Mouse (Mus musculus) left cerebral cortex, postnatal 10 days (tissue): ENCODE results near the gene 4930518I15Rik. TPM values are rescaled to one million over a fixed set of nuclear protein-coding genes. Genes with fewer than 3 reads are reported as not detected.
A peak's percentile ranks its signal among the peaks of the same experiment; 100 is the strongest.
"Not testable (repeated sequence)": the region's sequence is repeated elsewhere in the genome, so short reads cannot be mapped to it uniquely, and the experiment has no call there.

Experiments
- DNase-seq, 2 experiments: peaks; one replicate each; pipeline ENCODE4 v3.0.0; 2021 to 2022; ENCODE audit warnings: low spot score in 2 of 2, mixed read lengths in 1 of 2; ENCODE audit errors: extremely low spot score in 1 of 2
- intact Hi-C: fragments of 180-260 bp; cut with DNase I; formaldehyde crosslinking; loops from one replicate; pipeline ENCODE4 v1.15.1; 2025
- total RNA-seq, 2 experiments: library from RNA; stranded (reverse); gene quantifications; 2 replicates each; pipeline ENCODE4 v1.2.3; 2021

Gene 4930518I15Rik
- total RNA-seq, 2 experiments from 2014 or later = 2.4 to 3.6 TPM

DNA sequence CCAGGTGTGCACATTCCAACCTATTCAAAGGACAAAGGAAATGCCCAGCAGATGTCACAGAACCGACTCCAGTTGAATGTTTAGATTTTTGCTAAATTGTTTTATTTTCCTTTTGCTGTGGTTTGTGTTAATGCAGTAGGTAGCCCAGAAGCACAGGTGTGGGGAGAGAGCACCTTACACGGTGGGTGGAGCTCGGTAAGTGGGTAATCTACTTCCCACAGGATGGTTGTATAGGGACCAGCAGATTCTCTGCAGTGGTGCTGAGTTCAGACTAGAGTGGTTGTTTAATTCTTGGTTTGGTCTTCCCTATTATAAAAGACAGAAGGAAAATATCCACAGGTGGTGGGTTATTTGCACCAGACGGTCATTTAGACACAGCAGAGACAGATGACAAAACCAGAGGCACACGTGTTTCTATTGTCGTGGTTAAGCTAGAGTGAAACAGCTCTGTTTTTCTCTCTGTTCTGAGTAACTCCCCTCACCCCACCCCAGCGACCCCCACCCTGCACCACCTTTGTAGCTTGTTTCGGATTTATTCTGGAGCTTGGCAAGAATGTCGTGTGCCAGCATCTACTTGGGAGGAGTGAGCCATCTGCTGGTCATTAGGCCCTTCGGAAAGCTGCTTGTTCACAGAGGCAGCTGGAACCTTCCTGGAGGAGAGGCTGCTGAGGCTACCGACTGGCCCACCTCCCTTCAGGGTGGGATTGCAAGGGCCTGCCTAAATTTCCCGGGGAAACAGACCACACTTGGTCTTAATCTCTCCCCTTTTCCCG lies 3.6 kb downstream of the 4930518I15Rik start:
- DNase-seq = peak in 1 of 2 experiments; percentile 49
- intact Hi-C loops = loop anchor here (10.0 kb wide), 1 partner anchor 309 kb away; the partner anchor contains the start of gene Aar2

DNA sequence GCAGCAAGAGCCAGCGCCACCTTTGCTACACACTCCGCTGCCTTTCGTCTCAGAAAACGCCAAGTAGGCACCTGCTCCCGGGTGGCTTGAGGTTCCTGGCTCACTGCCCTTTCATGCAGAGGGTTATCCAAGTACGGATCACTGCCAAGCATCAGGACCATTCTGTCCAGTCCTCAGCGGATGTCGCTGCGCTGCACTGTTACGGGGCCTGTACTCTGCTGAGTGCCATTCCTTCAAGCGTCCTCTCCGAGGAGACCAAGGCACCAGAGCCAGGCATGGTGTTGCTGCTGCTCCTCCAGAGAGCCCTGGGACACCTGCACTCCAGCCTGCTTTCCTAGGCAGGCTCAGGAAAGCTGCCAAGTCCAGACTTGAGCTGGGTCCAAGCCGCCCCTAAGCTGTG lies 4.2 kb downstream of the 4930518I15Rik start:
- intact Hi-C loops = loop anchor here (10.0 kb wide), 1 partner anchor 309 kb away; the partner anchor contains the start of gene Aar2
- not testable (repeated sequence) for DNase-seq

DNA sequence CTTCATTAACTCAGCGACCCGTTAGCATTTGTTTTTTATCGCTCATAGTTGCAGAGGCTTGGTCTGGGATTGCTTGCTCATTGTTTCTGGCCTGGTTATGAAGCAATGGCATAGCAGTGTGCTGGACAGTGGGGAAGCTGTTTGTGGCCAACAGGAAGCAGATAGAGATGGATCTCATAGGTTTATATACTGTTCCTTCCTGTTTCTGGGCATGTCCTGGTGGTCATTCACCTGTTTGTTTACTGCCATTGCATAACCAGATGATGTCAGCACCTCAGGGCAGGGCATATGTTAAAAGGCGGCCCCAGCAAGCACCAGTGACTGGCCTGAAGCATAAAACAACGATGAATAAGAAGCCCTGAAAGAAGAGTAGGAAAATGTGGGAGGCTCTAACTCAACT lies 7.2 kb downstream of the 4930518I15Rik start:
- intact Hi-C loops = loop anchor here (10.0 kb wide), 1 partner anchor 306 kb away; the partner anchor contains the start of gene Aar2
- no peak for DNase-seq

DNA sequence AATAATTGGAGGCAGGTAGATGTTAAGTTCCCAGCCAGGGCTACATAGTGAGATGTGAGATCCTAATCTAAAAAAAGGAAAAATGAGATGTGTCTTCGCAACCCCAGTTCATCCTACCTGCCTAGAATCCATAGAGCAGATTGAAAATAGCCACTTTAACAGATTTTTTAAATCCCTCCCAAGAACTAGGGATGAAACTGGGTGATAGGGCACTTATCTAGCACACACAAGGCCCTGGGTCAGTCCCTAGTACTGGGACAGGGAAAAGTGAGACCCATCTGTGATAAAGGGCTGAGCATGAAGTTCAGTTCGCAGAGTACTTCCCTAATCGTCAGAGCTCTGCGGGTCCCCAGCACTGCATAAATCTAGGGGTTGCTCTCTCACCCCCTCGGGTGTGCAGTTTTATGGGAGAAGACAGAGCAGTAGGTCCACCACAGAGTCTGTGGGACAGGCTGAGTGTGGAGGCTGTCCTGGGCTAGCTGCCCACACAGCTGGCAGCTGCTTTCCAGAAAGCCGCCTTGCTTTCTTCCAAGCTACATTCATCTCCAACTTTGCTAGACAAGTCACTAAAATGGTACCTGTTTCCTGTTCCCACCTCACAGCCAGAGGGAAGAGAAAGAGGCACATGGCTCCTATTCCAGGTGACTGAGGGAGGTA lies 9.1 kb downstream of the 4930518I15Rik start:
- intact Hi-C loops = no loop called here
- DNase-seq = no peak

DNA sequence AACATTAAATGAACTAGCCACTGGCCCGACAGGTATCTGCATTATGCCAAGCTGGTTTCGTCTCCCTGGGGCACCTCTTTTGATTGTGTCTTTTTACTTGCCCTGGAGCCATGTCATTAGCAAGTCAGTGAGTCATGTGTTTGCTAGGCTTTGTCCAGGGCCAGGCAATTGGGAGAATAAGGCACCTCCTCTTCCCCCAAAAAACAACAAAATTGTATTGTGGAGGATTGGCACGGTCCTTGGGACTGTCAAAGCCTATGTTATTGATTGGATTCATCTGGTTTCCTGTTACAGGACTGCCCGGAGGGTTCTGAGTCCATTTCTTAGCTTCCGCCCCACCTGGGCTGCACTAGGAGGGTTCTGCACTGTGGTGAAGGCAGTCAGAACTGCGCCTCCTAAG lies 10.1 kb downstream of the 4930518I15Rik start:
- intact Hi-C loops = no loop called here
- DNase-seq = no peak

DNA sequence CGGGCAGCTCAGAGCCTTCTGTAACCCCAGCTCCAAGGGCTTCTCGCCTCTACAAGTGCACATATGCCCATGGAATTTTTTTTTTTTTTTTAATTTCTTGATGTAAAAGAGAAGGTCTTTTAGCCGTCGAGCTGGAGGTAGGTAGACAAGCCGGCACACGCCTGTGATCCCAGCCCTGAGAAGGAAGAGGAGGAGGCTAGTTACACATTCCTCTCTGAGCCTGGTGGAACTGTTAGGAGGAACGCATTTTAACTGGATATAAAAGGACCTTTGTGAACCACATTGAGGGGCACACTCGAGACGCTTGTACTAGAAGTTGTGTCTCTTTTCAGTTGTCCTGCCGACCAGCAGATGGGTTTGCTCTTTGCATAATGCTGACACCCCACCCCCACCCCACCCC lies 13.0 kb downstream of the 4930518I15Rik start:
- intact Hi-C loops = no loop called here
- no peak for DNase-seq

DNA sequence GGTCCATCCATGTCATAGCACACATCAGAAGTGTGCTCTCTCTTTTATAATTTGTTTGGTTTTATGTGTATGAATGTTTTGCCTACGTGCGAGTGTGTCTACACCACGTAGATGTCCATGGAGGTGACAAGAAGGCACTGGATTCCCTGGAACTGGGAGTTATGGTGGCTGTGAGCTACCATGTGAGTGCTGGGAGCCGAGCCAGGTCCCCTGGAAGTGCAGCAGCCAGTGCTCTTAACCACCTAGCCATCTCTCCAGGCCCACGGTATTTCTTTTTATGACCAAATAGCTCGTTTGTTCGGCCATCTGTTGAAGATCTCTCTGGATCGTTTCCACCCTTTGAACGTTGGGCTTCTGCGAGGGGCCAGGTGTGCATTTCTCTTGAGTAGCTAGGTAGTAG lies 14.4 kb downstream of the 4930518I15Rik start:
- intact Hi-C loops = no loop called here
- DNase-seq = no peak

DNA sequence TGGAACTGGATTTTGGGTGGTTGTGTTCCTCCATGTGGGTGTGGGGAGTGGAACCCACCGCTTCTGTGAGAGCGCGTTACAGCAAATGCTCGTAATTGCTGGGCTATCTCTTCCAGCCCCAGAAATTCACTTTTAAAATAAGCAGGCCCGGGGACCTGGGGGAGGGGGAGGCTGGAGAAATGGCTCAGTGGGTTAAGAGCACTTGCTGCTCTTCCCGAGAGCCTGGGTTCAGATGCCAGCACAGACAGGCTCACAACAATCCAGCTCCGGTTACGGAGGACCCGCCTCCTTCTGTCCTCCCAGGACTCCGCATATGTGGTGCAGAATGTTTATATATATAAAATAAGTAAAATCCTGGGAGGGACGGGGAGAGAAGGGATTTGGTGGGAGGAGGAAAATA lies 15.0 kb downstream of the 4930518I15Rik start:
- no peak for DNase-seq
- intact Hi-C loops = no loop called here

DNA sequence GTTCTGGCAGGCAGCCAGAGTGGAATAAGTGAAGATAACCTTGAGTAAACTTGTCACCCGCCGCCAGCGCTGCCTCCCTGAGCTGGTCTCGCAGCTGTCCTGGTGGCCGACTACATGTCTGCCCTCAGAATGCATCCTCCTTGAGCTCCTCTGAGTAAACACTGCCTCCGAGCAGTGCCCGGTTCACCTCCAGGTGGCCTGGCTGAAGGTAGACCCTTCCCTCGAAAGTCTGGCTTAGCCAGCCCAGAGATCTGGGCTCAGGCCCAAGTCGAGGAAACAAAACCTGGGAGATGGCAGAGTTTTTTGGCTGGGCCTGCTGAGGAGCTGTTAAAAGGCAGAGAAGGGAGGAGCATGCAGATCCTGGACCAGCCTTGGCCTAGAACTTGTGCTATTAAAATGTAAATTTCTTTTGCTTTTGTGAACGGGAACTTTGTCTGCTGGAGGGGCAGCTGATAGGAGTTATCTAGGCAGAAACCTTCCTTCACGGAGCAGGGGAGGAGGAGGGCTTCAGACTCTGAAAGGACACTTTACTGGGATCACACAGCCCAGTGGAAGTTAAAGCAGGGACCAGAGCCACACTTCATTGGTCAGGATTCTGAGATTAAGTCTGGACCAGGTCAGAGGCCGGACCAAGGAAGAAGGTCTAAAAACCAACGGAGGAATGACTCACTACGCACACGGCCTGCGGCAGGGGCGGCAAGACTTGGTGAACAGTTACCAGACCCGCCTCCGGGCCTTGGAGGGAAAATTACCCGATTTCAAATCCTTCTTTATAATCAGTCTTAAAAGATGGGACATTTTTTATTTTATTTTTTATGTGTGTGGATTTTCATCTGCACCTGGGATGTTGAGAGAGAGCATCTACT lies 15.7 kb downstream of the 4930518I15Rik start:
- DNase-seq = peak in 1 of 2 experiments; percentile 55
- intact Hi-C loops = no loop called here

DNA sequence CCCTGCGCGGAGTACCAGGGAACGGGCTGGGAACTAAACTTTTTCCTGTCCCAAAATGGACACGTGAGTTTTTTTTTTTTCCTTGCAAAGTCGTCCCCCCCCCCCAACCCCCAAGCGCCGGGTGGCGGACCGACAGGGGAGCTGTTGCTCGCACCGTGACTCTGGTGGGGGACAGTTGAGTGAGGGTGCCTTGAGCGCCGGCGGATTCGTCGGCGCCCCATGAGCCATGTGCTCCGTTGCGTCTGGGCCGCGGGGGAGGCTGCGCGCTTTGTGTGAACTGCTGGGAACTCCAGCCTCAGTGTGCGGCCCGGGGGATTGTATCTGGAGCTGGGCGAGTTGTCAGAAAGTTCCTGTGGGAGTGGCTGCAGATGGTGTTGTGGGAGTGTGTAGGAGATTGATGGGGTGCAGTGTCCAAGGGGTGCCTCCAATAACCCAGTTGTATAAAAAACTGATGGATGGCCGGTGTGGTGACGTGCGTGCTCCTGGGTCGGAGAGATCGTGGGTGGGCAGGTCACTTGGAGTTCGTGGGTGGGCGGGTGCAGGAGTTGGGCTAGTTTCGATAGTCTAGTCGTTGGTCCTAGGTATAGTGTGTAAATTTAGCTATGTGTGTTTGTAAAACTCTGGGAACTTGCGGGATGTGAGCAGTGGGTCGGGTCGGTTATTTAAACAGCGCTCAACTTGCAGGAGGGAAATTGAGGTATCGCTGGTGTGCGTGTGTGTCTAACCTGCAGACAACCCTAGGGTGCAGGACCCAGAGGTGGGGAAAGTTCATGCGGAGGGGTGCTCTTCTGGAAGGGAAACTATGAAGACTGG lies 16.5 kb downstream of the 4930518I15Rik start:
- DNase-seq = peak in 1 of 2 experiments; percentile 71
- intact Hi-C loops = no loop called here

DNA sequence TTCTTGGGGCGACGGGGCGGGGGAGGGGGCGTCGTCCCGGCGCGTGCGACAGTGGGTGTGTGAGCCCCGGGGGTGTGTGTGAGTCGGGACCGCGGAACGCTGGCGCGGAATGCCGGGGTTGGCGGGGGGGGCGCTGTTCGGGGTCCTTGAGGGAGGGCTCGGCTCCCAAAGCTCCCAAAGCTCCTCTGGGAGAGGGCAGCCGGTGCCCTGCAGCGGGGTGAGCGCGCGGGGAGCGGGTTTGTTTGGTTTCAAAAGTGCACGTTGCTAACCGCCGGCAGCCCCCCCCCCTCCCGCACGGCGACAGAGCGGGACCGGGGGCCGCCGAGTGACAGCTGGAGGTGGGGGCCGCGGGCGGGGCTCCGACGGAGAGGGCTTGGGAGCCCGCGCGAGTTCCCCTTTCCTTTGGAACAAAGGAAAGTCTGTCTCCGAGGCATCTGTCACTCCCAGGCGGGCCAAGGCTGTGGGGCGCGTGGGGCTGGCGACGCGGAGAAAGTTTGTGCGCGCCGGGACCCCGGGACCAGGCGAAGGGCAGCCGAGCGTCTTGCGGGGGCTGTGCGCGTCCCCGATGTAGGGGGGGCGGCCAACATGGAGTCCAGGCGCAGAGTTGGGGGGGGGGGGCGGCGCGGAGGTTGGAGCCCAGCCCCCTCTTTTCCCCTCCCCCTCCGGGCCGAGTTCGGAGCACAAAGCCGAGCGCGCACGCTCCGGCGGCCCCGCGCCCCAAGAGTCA lies 17.3 kb downstream of the 4930518I15Rik start:
- DNase-seq = peak in 1 of 2 experiments; percentile 59
- intact Hi-C loops = no loop called here

DNA sequence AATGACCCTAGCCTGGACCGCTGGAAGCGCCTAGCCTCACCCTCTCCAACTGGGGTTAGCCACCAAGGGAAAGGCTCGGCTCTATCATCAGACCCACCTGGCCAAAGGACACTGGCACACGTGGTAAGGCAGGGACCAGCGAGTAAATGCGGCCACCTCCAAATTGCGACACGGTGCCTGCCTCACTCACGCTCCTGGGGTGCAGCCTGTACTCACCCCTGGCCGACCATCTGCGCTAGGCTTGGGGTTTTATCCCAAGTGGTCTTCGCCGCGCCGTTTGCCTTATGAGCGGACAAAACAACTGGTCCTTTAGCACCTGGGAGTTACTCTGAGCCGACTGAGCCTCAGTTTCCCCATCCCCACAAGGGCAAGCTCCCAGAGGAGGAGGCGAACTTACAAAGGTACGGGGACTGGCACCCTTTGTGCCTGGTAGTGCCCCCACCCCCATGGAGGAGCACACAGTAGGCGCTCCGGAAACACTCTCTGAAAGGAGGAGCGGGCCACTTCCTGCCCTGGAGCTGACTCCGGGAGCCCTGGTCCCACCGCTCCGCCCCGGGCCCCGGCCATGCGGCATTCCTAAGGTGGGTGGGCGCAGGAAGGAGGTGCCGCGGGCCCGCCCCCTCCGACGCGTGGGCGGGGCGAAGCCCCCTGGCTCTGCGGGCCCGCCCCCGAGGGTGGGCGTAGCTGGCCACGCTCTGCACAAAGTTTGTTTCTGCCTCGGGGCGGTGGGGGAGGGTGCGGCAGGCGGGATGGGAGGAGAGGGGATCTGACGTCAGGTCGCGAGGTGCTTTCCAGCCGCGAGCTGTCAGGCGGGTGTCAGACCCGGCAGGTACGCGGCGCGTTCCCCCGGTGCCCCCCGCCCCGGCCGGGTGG lies 18.2 kb downstream of the 4930518I15Rik start, which contains the start of gene Tgif2:
TSS of gene Tgif2 (plus strand) at position 689 of the 873 bp plus-strand sequence.
- intact Hi-C loops = no loop called here
- DNase-seq = peak in 1 of 2 experiments; percentile 89

DNA sequence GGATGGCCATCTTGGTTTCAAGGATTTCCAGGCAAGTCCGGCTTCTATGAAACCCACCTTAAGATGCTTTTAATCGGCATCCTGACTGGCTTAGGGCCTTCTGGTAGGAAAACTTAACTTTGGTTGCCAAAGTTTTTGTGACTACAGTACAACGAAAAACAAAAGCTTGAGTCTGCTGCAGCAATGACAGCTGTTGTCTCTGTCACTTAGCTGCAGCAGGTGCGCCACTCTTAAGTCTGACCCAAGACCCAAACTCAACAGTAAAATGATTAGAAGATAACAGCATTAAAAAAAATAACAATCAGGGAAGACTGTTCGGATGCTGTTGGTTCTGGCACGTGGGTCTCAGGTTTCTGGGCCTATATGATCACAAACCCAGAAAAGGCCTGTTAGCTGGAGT lies 18.9 kb downstream of the 4930518I15Rik start:
- no peak for DNase-seq
- intact Hi-C loops = no loop called here

DNA sequence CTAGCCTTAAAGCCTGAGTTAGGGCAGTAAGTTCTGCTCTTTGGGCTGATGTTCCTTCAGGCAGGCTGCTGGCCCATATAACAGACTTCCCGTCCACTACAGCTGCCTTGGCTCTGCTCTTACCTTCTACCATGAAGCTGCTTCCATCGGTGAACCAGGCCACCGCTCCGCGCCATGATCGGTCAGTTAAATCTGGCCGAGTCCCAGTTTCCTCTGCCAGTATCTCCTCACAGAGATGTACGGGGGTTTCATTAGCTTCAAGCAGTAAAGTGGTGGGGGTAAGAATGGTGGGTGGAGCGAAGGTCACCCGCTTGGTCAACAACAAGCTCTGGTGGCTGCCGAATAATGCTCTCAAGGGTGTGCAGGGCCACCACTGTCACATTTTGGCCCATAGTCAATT lies 23.4 kb downstream of the 4930518I15Rik start:
- intact Hi-C loops = no loop called here
- no peak for DNase-seq

DNA sequence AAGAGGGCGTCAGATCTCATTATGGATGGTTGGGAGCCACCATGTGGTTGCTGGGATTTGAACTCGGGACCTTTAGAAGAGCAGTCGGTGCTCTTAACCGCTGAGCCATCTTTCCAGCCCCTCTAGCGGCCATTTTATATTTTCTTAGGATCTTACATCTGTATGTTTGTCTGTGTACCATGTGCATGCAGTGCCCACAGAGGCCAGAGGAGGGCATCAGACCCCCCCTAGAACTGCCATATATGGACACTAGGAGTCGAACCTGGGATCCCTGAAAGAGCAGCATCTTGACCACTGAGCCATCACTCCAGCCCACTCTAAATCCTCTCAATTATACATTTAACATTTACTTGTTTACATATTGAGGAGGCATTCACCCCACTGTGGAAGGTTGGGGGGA lies 32.6 kb downstream of the 4930518I15Rik start:
- DNase-seq, intact Hi-C loops: not testable (repeated sequence)

DNA sequence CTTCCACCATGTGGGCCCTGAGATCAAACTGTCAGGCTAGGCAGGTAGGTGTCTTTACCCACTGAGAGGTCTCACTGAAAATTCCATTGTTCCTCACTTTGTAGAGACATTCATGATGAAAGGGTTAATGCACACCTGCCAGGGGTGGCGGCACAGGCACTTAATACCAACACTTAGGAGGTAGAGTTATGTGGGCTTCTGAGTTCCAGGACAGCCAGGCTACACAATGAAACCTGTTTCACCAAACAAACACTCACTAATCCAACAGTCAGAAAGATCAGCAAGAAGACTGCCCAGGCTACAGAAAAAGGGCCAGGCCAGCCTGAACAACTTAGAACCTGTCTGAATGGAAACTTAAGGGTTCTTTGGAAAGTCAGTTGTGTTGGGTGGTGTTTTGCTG lies 41.6 kb downstream of the 4930518I15Rik start:
- intact Hi-C loops = no loop called here
- DNase-seq = no peak

DNA sequence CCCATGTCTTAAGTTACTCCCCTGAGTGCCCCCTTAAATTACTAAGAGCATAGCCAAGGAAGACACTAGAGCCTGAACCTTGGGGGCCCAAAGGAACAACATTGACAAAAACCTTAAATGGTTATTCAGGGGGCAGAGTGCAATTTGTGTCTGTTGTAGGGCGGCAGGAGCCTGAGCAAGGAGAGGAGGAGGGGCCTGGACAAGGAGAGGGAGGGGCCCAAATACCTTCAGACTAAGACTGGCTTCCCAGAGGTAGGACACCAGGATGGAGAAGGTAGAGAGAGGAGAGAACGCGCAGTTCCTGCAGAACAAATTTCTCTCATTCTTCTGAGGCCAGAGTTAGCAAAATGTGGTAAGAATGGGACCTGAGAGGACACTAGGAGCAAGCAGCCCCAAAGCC lies 42.3 kb downstream of the 4930518I15Rik start:
- DNase-seq = no peak
- intact Hi-C loops = no loop called here
